Mouse (Mus musculus): ENCODE data around the gene Ap2a1. TPM values are rescaled to one million over a fixed set of nuclear protein-coding genes. Genes with fewer than 3 reads are reported as not detected.
"Not testable (repeated sequence)": the region's sequence is repeated elsewhere in the genome, so short reads cannot be mapped to it uniquely, and the experiment has no call there.

The Ap2a1 gene
- polyA plus RNA-seq, 1 experiment from 2014 or later = 69.5 TPM

GRCm38 (mm10) chr7:44888256-44889105 is 40.8 kb downstream of the Ap2a1 start:
- Histone ChIP-seq H3K27me3 (ENCODE audit: poor library complexity, severe bottlenecking) (no peaks in the 10 kb centered on the region), H3K4me3 (no peak overlapping the region; the same call in 1 of the 2 replicates), H3K27ac (no peak overlapping the region), H3K9me3 (no peaks in the 10 kb centered on the region), H3K4me1 (peaks cover 31% of the 10 kb centered on the region), H3K36me3 (replicated peaks) (peaks cover 75% of the 10 kb centered on the region)
- 92% methylated on average over 13 of the region's 13 CpGs for WGBS
- DNase-seq (ENCODE audit: extremely low spot score, low spot score) = no peak

- Histone ChIP-seq H3K4me1 (peaks cover 25% of the 10 kb centered on the region), H3K4me3 (no peak overlapping the region; the same call in 1 of the 2 replicates), H3K9me3 (no peaks in the 10 kb centered on the region), H3K36me3 (replicated peaks) (peaks cover 90% of the 10 kb centered on the region), H3K27me3 (ENCODE audit: poor library complexity, severe bottlenecking) (no peaks in the 10 kb centered on the region), H3K27ac (no peak overlapping the region)
- WGBS = 91% methylated on average over 7 of the region's 7 CpGs
- no peak for DNase-seq (ENCODE audit: extremely low spot score, low spot score)
Observed at GRCm38 (mm10) chr7:44886964-44887363, 42.3 kb downstream of the Ap2a1 start.

- 95% methylated on average over 5 of the region's 5 CpGs for WGBS
Observed at GRCm38 (mm10) chr7:44884637-44885036, 44.7 kb downstream of the Ap2a1 start.

GRCm38 (mm10) chr7:44883036-44883435 is 46.3 kb downstream of the Ap2a1 start:
- Histone ChIP-seq H3K27ac (no peak overlapping the region), H3K27me3 (ENCODE audit: poor library complexity, severe bottlenecking) (no peaks in the 10 kb centered on the region), H3K36me3 (replicated peaks) (peaks cover 100% of the 10 kb centered on the region), H3K4me3 (no peak overlapping the region), H3K9me3 (no peaks in the 10 kb centered on the region), H3K4me1 (peaks cover 9% of the 10 kb centered on the region)
- DNase-seq (ENCODE audit: extremely low spot score, low spot score) = no peak
- WGBS = 93% methylated on average over 3 of the region's 3 CpGs

More at GRCm38 (mm10) chr7:44884637-44885036, 44.7 kb downstream of the Ap2a1 start:
- Histone ChIP-seq H3K36me3 (replicated peaks) (peaks cover 100% of the 10 kb centered on the region), H3K4me3 (no peak overlapping the region; the same call in 1 of the 2 replicates), H3K9me3 (no peaks in the 10 kb centered on the region), H3K27me3 (ENCODE audit: poor library complexity, severe bottlenecking) (no peaks in the 10 kb centered on the region), H3K27ac (no peak overlapping the region), H3K4me1 (peaks cover 9% of the 10 kb centered on the region)
- no peak for DNase-seq (ENCODE audit: extremely low spot score, low spot score)

- 90% methylated on average over 14 of the region's 14 CpGs for WGBS
- no peak overlapping the region for H3K27ac ChIP-seq
- DNase-seq (ENCODE audit: extremely low spot score, low spot score) = no peak
- H3K9me3 ChIP-seq = no peaks in the 10 kb centered on the region
- H3K36me3 ChIP-seq (replicated peaks) = peaks cover 77% of the 10 kb centered on the region
- H3K4me3 ChIP-seq = no peak overlapping the region
- no peaks in the 10 kb centered on the region for H3K27me3 ChIP-seq (ENCODE audit: poor library complexity, severe bottlenecking)
- H3K4me1 ChIP-seq = peaks cover 7% of the 10 kb centered on the region
Observed at GRCm38 (mm10) chr7:44877833-44878232, 51.5 kb downstream of the Ap2a1 start.

- not testable (repeated sequence) for H3K4me3 ChIP-seq; DNase-seq (ENCODE audit: extremely low spot score, low spot score); H3K27me3 ChIP-seq (ENCODE audit: poor library complexity, severe bottlenecking); H3K27ac ChIP-seq; H3K9me3 ChIP-seq
- peaks cover 42% of the 10 kb centered on the region for H3K4me1 ChIP-seq
- H3K36me3 ChIP-seq (replicated peaks) = peaks cover 33% of the 10 kb centered on the region
- 88% methylated on average over 2 of the region's 2 CpGs for WGBS
Observed at GRCm38 (mm10) chr7:44871774-44872173, 57.5 kb downstream of the Ap2a1 start.

GRCm38 (mm10) chr7:44871181-44871580 is 58.1 kb downstream of the Ap2a1 start:
- 74% methylated on average over 1 of the region's 1 CpGs for WGBS
- Histone ChIP-seq H3K27me3 (ENCODE audit: poor library complexity, severe bottlenecking) (no peaks in the 10 kb centered on the region), H3K4me3 (no peak overlapping the region), H3K27ac (no peak overlapping the region), H3K9me3 (no peaks in the 10 kb centered on the region), H3K36me3 (replicated peaks) (peaks cover 33% of the 10 kb centered on the region), H3K4me1 (peaks cover 48% of the 10 kb centered on the region)
- DNase-seq (ENCODE audit: extremely low spot score, low spot score) = no peak

- Histone ChIP-seq H3K27ac (peak overlapping the region; percentile 96), H3K4me1 (peaks cover 53% of the 10 kb centered on the region), H3K27me3 (ENCODE audit: poor library complexity, severe bottlenecking) (no peaks in the 10 kb centered on the region), H3K9me3 (no peaks in the 10 kb centered on the region), H3K36me3 (replicated peaks) (peaks cover 33% of the 10 kb centered on the region), H3K4me3 (peak overlapping the region; percentile 72)
- no peak for DNase-seq (ENCODE audit: extremely low spot score, low spot score)
- 81% methylated on average over 6 of the region's 6 CpGs for WGBS
Observed at GRCm38 (mm10) chr7:44870614-44871013, 58.7 kb downstream of the Ap2a1 start.

GRCm38 (mm10) chr7:44869697-44870528 is 59.4 kb downstream of the Ap2a1 start, which contains the start of gene Ptov1:
Ptov1 (minus strand) TSS chr7:44869788.
- Histone ChIP-seq H3K4me3 (peak within 1 kb of the TSS; percentile 72), H3K4me1 (peaks cover 60% of the 10 kb centered on the region), H3K36me3 (replicated peaks) (peaks cover 35% of the 10 kb centered on the region), H3K9me3 (no peaks in the 10 kb centered on the region), H3K27ac (peak within 1 kb of the TSS; percentile 96), H3K27me3 (ENCODE audit: poor library complexity, severe bottlenecking) (no peaks in the 10 kb centered on the region)
- peak; percentile 96 for DNase-seq (ENCODE audit: extremely low spot score, low spot score)
- 13% methylated on average over 29 of the region's 29 CpGs for WGBS

- peaks cover 66% of the 10 kb centered on the region for H3K4me1 ChIP-seq
- peak; percentile 76 for DNase-seq (ENCODE audit: extremely low spot score, low spot score)
- H3K4me3 ChIP-seq = peak overlapping the region; percentile 72
- H3K27me3 ChIP-seq (ENCODE audit: poor library complexity, severe bottlenecking) = no peaks in the 10 kb centered on the region
- H3K9me3 ChIP-seq = no peaks in the 10 kb centered on the region
- peak overlapping the region; percentile 96 for H3K27ac ChIP-seq
- peaks cover 43% of the 10 kb centered on the region for H3K36me3 ChIP-seq (replicated peaks)
- under 1% methylated on average over 92 of the region's 108 CpGs for WGBS
Observed at GRCm38 (mm10) chr7:44868919-44869696, 60.2 kb downstream of the Ap2a1 start.

GRCm38 (mm10) chr7:44868465-44868864 is 60.8 kb downstream of the Ap2a1 start:
- Histone ChIP-seq H3K36me3 (replicated peaks) (peaks cover 50% of the 10 kb centered on the region), H3K27me3 (ENCODE audit: poor library complexity, severe bottlenecking) (no peaks in the 10 kb centered on the region), H3K9me3 (no peaks in the 10 kb centered on the region), H3K27ac (peak overlapping the region; percentile 96), H3K4me3 (peak overlapping the region; percentile 72), H3K4me1 (peaks cover 63% of the 10 kb centered on the region)
- no peak for DNase-seq (ENCODE audit: extremely low spot score, low spot score)
- 9% methylated on average over 16 of the region's 16 CpGs for WGBS

GRCm38 (mm10) chr7:44867802-44868201 is 61.5 kb downstream of the Ap2a1 start:
- H3K36me3 ChIP-seq (replicated peaks) = peaks cover 56% of the 10 kb centered on the region
- peak overlapping the region; percentile 96 for H3K27ac ChIP-seq
- peak overlapping the region; percentile 72 for H3K4me3 ChIP-seq
- peaks cover 59% of the 10 kb centered on the region for H3K4me1 ChIP-seq
- no peaks in the 10 kb centered on the region for H3K27me3 ChIP-seq (ENCODE audit: poor library complexity, severe bottlenecking)
- DNase-seq (ENCODE audit: extremely low spot score, low spot score) = no peak
- WGBS = 68% methylated on average over 9 of the region's 9 CpGs
- H3K9me3 ChIP-seq = no peaks in the 10 kb centered on the region

Data from forebrain, embryonic 10.5 days (tissue).